Mouse (Mus musculus) heart, embryonic 10.5 days (tissue): ENCODE data around the gene Rapgef4. TPM values are rescaled to one million over a fixed set of nuclear protein-coding genes. Genes with fewer than 3 reads are reported as not detected.

Experiments used
- DNase-seq: peaks from one replicate; pipeline ENCODE4 v3.0.0-alpha.2; 2017; ENCODE audit warnings: low spot score
- H3K27ac ChIP-seq: fragments of 300-500 bp; sonication (generic); 2 replicates; pipeline ENCODE4 v1.5.1; 2016; ENCODE audit warnings: mild to moderate bottlenecking
- H3K27me3 ChIP-seq: fragments of 300-500 bp; sonication (generic); 2 replicates; pipeline ENCODE4 v1.6.1; 2016; ENCODE audit warnings: mild to moderate bottlenecking; ENCODE audit not compliant: poor library complexity, insufficient read depth, severe bottlenecking
- H3K36me3 ChIP-seq: fragments of 300-500 bp; sonication (generic); 2 replicates; pipeline ENCODE4 v1.6.1; 2016; ENCODE audit warnings: mild to moderate bottlenecking, moderate library complexity
- H3K4me1 ChIP-seq: fragments of 300-500 bp; sonication (generic); 2 replicates; pipeline ENCODE4 v1.6.1; 2016; ENCODE audit warnings: mild to moderate bottlenecking
- H3K4me3 ChIP-seq: fragments of 300-500 bp; sonication (generic); 2 replicates; pipeline ENCODE4 v1.5.1; 2016; ENCODE audit warnings: mild to moderate bottlenecking, moderate library complexity
- H3K9me3 ChIP-seq: fragments of 300-500 bp; sonication (generic); 2 replicates; pipeline ENCODE4 v1.6.1; 2016; ENCODE audit warnings: mild to moderate bottlenecking, moderate library complexity
- WGBS: fragments of 180-500 bp; shearing (Covaris S2); methylation state at CpG from one replicate; pipeline ENCODE4 v1.1.7; 2016; 5-methylcytosine and 5-hydroxymethylcytosine counted together
- polyA plus RNA-seq: library from polyadenylated mRNA; unstranded; fragments of >200 nt; fragmentation: Nextera tagmentation; extraction: Ambion mirVana; gene quantifications from 2 replicates; pipeline ENCODE4 v1.2.1, GENCODE M21; 2016

The Rapgef4 gene
- polyA plus RNA-seq, 1 experiment from 2014 or later: 3.1 TPM

DNA sequence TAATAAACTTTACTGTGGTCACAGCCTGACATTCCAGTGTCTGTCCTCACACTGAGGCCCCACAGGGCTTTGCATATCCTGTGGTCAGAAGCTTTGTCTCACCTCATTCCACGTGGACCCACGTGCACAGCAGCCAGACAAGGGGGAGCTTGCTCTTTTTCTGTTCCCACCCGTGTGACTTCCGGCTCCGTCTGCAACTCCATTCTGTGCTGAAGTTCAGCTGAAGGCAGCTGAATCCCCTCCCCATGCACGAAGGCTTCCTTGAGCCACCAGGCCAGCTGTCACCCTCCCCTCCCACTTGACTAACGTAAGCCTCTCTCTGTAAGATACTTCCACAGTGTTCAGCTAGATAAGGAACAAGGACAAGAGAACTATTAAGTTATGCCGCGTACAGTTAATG is 176.5 kb downstream of the Rapgef4 start:
- peak; percentile 80 for DNase-seq
- Histone ChIP-seq H3K36me3 (no peaks in the 10 kb centered on the region), H3K4me1 (peaks cover 11% of the 10 kb centered on the region), H3K27me3 (no peaks in the 10 kb centered on the region), H3K9me3 (no peaks in the 10 kb centered on the region), H3K4me3 (0 out of 2 replicates have a peak overlapping the region, but pooled peaks have one; percentile 18), H3K27ac (peak overlapping the region; percentile 81)
- WGBS: 14% methylated on average over 9 of the region's 9 CpGs

DNA sequence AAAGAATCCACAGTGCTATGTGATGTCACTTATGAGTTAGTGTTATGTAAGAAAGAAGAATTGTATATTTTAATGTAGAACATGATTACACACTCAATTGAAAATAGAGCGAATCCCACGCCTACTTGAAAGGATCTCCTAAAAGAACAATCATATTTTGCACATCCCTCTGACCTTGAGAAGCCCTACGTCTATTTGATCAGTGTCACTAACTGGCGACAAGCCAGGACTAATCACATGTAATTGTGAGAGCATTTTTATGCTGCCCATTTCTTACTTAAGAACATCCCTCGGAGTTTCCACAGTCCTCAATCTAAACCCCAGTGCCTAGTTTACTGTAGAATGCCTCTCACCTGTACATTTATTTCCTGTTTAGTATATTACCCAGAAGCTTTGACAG is 177.0 kb downstream of the Rapgef4 start:
- 78% methylated on average over 5 of the region's 5 CpGs for WGBS
- no peak overlapping the region for H3K4me3 ChIP-seq
- no peaks in the 10 kb centered on the region for H3K27me3 ChIP-seq
- DNase-seq: no peak
- no peaks in the 10 kb centered on the region for H3K36me3 ChIP-seq
- H3K9me3 ChIP-seq: no peaks in the 10 kb centered on the region
- H3K27ac ChIP-seq: peak overlapping the region; percentile 81; the same call in 1 of the 2 replicates
- peaks cover 11% of the 10 kb centered on the region for H3K4me1 ChIP-seq

- Histone ChIP-seq H3K36me3 (no peaks in the 10 kb centered on the region), H3K27me3 (no peaks in the 10 kb centered on the region), H3K4me3 (no peak overlapping the region), H3K9me3 (no peaks in the 10 kb centered on the region), H3K4me1 (peaks cover 11% of the 10 kb centered on the region), H3K27ac (no peak overlapping the region)
- DNase-seq: no peak
- 77% methylated on average over 10 of the region's 10 CpGs for WGBS
These were observed 177.7 kb downstream of the Rapgef4 start for GRCm38 (mm10) chr2:72158691-72159225.

- Histone ChIP-seq H3K4me3 (no peak overlapping the region), H3K9me3 (no peaks in the 10 kb centered on the region), H3K4me1 (peaks cover 11% of the 10 kb centered on the region), H3K27me3 (no peaks in the 10 kb centered on the region), H3K27ac (no peak overlapping the region), H3K36me3 (no peaks in the 10 kb centered on the region)
- WGBS: 78% methylated on average over 6 of the region's 6 CpGs
- no peak for DNase-seq
These were observed 178.2 kb downstream of the Rapgef4 start for GRCm38 (mm10) chr2:72159281-72159680.

- DNase-seq: no peak
- Histone ChIP-seq H3K4me3 (no peak overlapping the region), H3K9me3 (no peaks in the 10 kb centered on the region), H3K4me1 (peaks cover 31% of the 10 kb centered on the region), H3K36me3 (no peaks in the 10 kb centered on the region), H3K27me3 (no peaks in the 10 kb centered on the region), H3K27ac (no peak overlapping the region)
- WGBS: 85% methylated on average over 5 of the region's 5 CpGs
These were observed 184.3 kb downstream of the Rapgef4 start for GRCm38 (mm10) chr2:72165136-72165854.

- WGBS: 29% methylated on average over 9 of the region's 9 CpGs
- Histone ChIP-seq H3K36me3 (no peaks in the 10 kb centered on the region), H3K9me3 (no peaks in the 10 kb centered on the region), H3K27me3 (no peaks in the 10 kb centered on the region), H3K4me3 (no peak overlapping the region), H3K27ac (peak overlapping the region; percentile 87), H3K4me1 (peaks cover 54% of the 10 kb centered on the region)
- peak; percentile 83 for DNase-seq
These were observed 188.5 kb downstream of the Rapgef4 start for GRCm38 (mm10) chr2:72169451-72170100.

DNA sequence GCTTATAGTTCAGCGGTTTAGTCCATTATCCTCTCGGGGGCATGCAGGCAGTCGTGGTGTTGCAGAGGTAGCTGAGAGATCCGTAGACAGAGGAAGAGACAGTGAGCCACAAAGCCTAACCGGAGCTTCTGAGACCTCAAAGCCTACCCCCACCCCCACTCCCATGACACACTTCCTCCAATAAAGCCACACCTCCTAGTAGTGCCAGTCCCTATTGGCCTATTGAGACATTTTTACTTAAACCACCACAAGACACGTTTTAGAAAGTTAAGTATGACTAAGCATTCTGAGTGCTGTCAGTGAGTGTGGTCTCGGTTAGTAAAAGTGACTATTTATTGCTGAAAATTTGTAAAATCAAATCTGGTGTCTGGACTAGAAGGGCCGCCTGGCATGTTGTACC is 189.5 kb downstream of the Rapgef4 start:
- 82% methylated on average over 8 of the region's 8 CpGs for WGBS
- peaks cover 56% of the 10 kb centered on the region for H3K4me1 ChIP-seq
- no peak overlapping the region for H3K4me3 ChIP-seq

GRCm38 (mm10) chr2:72171204-72171603 is 190.2 kb downstream of the Rapgef4 start:
- H3K4me3 ChIP-seq: no peak overlapping the region
- H3K9me3 ChIP-seq: no peaks in the 10 kb centered on the region
- DNase-seq: no peak
- H3K27me3 ChIP-seq: no peaks in the 10 kb centered on the region
- H3K27ac ChIP-seq: no peak overlapping the region
- WGBS: 89% methylated on average over 5 of the region's 5 CpGs
- H3K36me3 ChIP-seq: no peaks in the 10 kb centered on the region
- H3K4me1 ChIP-seq: peaks cover 63% of the 10 kb centered on the region

More for the DNA sequence above, 189.5 kb downstream of the Rapgef4 start:
- peak overlapping the region; percentile 87 for H3K27ac ChIP-seq
- no peaks in the 10 kb centered on the region for H3K9me3 ChIP-seq
- DNase-seq: no peak
- no peaks in the 10 kb centered on the region for H3K36me3 ChIP-seq
- H3K27me3 ChIP-seq: no peaks in the 10 kb centered on the region

GRCm38 (mm10) chr2:72173010-72173409 is 192.0 kb downstream of the Rapgef4 start:
- Histone ChIP-seq H3K4me1 (peaks cover 72% of the 10 kb centered on the region), H3K9me3 (no peaks in the 10 kb centered on the region), H3K36me3 (no peaks in the 10 kb centered on the region), H3K4me3 (no peak overlapping the region), H3K27ac (peak overlapping the region; percentile 36; the same call in 1 of the 2 replicates), H3K27me3 (no peaks in the 10 kb centered on the region)
- no peak for DNase-seq
- WGBS: 25% methylated on average over 3 of the region's 3 CpGs

- whole genome bisulfite sequencing: 40% methylated on average over 4 of the region's 4 CpGs
- Histone ChIP-seq H3K36me3 (no peaks in the 10 kb centered on the region), H3K4me1 (peaks cover 64% of the 10 kb centered on the region), H3K4me3 (no peak overlapping the region), H3K9me3 (no peaks in the 10 kb centered on the region), H3K27ac (no peak overlapping the region), H3K27me3 (no peaks in the 10 kb centered on the region)
- DNase-seq: no peak
These were observed 192.8 kb downstream of the Rapgef4 start for GRCm38 (mm10) chr2:72173844-72174243.

DNA sequence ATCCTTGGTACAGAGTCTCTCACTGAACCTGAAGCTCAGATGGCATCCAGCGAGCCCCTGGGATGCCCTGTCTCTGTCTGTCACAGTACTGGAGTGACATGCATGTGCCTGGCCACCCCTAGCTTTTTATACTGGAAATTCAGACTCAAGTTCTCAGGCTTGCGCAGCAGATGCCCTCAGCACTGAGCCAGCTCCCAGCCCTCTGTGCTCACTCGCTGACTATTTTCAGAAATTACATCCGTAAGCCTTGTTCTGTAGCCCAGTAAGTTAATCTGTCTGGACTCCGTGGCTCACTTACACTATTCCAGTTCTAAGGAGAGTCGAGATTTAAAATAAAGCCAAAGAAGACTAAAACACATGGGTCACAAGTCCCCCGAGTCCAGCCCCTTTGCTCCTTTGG is 194.5 kb downstream of the Rapgef4 start:
- Histone ChIP-seq H3K36me3 (no peaks in the 10 kb centered on the region), H3K27ac (peak overlapping the region; percentile 75), H3K9me3 (no peaks in the 10 kb centered on the region), H3K4me1 (peaks cover 47% of the 10 kb centered on the region), H3K27me3 (no peaks in the 10 kb centered on the region), H3K4me3 (no peak overlapping the region)
- DNase-seq: no peak
- WGBS: 67% methylated on average over 7 of the region's 7 CpGs

- peak overlapping the region; percentile 75 for H3K27ac ChIP-seq
- DNase-seq: no peak
- no peaks in the 10 kb centered on the region for H3K27me3 ChIP-seq
- H3K4me1 ChIP-seq: peaks cover 46% of the 10 kb centered on the region
- no peaks in the 10 kb centered on the region for H3K9me3 ChIP-seq
- no peaks in the 10 kb centered on the region for H3K36me3 ChIP-seq
- no peak overlapping the region for H3K4me3 ChIP-seq
- WGBS: 17% methylated on average over 5 of the region's 5 CpGs
These were observed 194.9 kb downstream of the Rapgef4 start for GRCm38 (mm10) chr2:72175971-72176370.
